Mouse (Mus musculus): ENCODE data around the gene Kcnab3. TPM values are rescaled to one million over a fixed set of nuclear protein-coding genes. Genes with fewer than 3 reads are reported as not detected.

The Kcnab3 gene
- polyA plus RNA-seq, 1 experiment from 2014 or later = 0.89 TPM

GRCm38 (mm10) chr11:69346441-69346840 is 20.4 kb downstream of the Kcnab3 start:
- WGBS = 85% methylated on average over 26 of the region's 26 CpGs
- H3K4me2 ChIP-seq = no peak overlapping the region
- no peak overlapping the region for H3K27ac ChIP-seq (ENCODE audit: low read depth)
- ATAC-seq (ENCODE audit: insufficient read depth) = no peak
- H3K4me1 ChIP-seq (ENCODE audit: insufficient read depth) = no peaks in the 10 kb centered on the region
- no peaks in the 10 kb centered on the region for H3K9me3 ChIP-seq (ENCODE audit: low read depth, low read length)
- no peak for TF ChIP-seq CTCF (IDR thresholded peaks at IDR 0.05; ENCODE audit: low read depth)
- peaks cover 90% of the 10 kb centered on the region for H3K36me3 ChIP-seq (ENCODE audit: insufficient read depth)
- no peak overlapping the region for H3K9ac ChIP-seq
- DNase-seq = no peak
- H3K27me3 ChIP-seq (ENCODE audit: insufficient read depth, low read length) = no peaks in the 10 kb centered on the region
- H3K4me3 ChIP-seq (ENCODE audit: low read depth, low read length) = no peak overlapping the region

- H3K36me3 ChIP-seq (ENCODE audit: insufficient read depth) = peaks cover 99% of the 10 kb centered on the region
- no peak for DNase-seq
- H3K9ac ChIP-seq = no peak overlapping the region
- H3K4me1 ChIP-seq (ENCODE audit: insufficient read depth) = no peaks in the 10 kb centered on the region
- H3K4me2 ChIP-seq = no peak overlapping the region
- 88% methylated on average over 5 of the region's 5 CpGs for WGBS
- no peak overlapping the region for H3K27ac ChIP-seq (ENCODE audit: low read depth)
- no peak for TF ChIP-seq CTCF (IDR thresholded peaks at IDR 0.05; ENCODE audit: low read depth)
- H3K9me3 ChIP-seq (ENCODE audit: low read depth, low read length) = no peaks in the 10 kb centered on the region
- no peaks in the 10 kb centered on the region for H3K27me3 ChIP-seq (ENCODE audit: insufficient read depth, low read length)
- no peak for ATAC-seq (ENCODE audit: insufficient read depth)
- no peak overlapping the region for H3K4me3 ChIP-seq (ENCODE audit: low read depth, low read length)
Measured at GRCm38 (mm10) chr11:69356544-69356943, 30.5 kb downstream of the Kcnab3 start.

GRCm38 (mm10) chr11:69357690-69358089 is 31.6 kb downstream of the Kcnab3 start:
- H3K27me3 ChIP-seq (ENCODE audit: insufficient read depth, low read length) = no peaks in the 10 kb centered on the region
- WGBS = 83% methylated on average over 12 of the region's 12 CpGs
- ATAC-seq (ENCODE audit: insufficient read depth) = no peak
- H3K4me3 ChIP-seq (ENCODE audit: low read depth, low read length) = no peak overlapping the region
- H3K4me1 ChIP-seq (ENCODE audit: insufficient read depth) = no peaks in the 10 kb centered on the region
- no peaks in the 10 kb centered on the region for H3K9me3 ChIP-seq (ENCODE audit: low read depth, low read length)
- no peak overlapping the region for H3K27ac ChIP-seq (ENCODE audit: low read depth)
- DNase-seq = no peak
- no peak overlapping the region for H3K4me2 ChIP-seq
- H3K36me3 ChIP-seq (ENCODE audit: insufficient read depth) = peaks cover 99% of the 10 kb centered on the region
- no peak for TF ChIP-seq CTCF (IDR thresholded peaks at IDR 0.05; ENCODE audit: low read depth)
- H3K9ac ChIP-seq = no peak overlapping the region

GRCm38 (mm10) chr11:69362021-69362420 is 36.0 kb downstream of the Kcnab3 start:
- WGBS = 51% methylated on average over 7 of the region's 7 CpGs

GRCm38 (mm10) chr11:69362479-69362878 is 36.4 kb downstream of the Kcnab3 start:
- H3K9ac ChIP-seq = no peak overlapping the region
- H3K36me3 ChIP-seq (ENCODE audit: insufficient read depth) = peaks cover 66% of the 10 kb centered on the region
- no peaks in the 10 kb centered on the region for H3K9me3 ChIP-seq (ENCODE audit: low read depth, low read length)
- no peak overlapping the region for H3K4me2 ChIP-seq
- peak; percentile 41 for DNase-seq
- no peak for ATAC-seq (ENCODE audit: insufficient read depth)
- 53% methylated on average over 2 of the region's 2 CpGs for WGBS
- no peaks in the 10 kb centered on the region for H3K27me3 ChIP-seq (ENCODE audit: insufficient read depth, low read length)
- no peak overlapping the region for H3K4me3 ChIP-seq (ENCODE audit: low read depth, low read length)
- peak; percentile 45 for TF ChIP-seq CTCF (IDR thresholded peaks at IDR 0.05; ENCODE audit: low read depth)
- H3K4me1 ChIP-seq (ENCODE audit: insufficient read depth) = peaks cover 24% of the 10 kb centered on the region
- H3K27ac ChIP-seq (ENCODE audit: low read depth) = no peak overlapping the region

More at GRCm38 (mm10) chr11:69362021-69362420, 36.0 kb downstream of the Kcnab3 start:
- Histone ChIP-seq H3K4me1 (ENCODE audit: insufficient read depth) (peaks cover 23% of the 10 kb centered on the region), H3K27me3 (ENCODE audit: insufficient read depth, low read length) (no peaks in the 10 kb centered on the region), H3K4me3 (ENCODE audit: low read depth, low read length) (no peak overlapping the region), H3K27ac (ENCODE audit: low read depth) (no peak overlapping the region), H3K9ac (no peak overlapping the region), H3K36me3 (ENCODE audit: insufficient read depth) (peaks cover 71% of the 10 kb centered on the region), H3K9me3 (ENCODE audit: low read depth, low read length) (no peaks in the 10 kb centered on the region), H3K4me2 (no peak overlapping the region)
- no peak for ATAC-seq (ENCODE audit: insufficient read depth)
- TF ChIP-seq CTCF (IDR thresholded peaks at IDR 0.05; ENCODE audit: low read depth) = no peak
- DNase-seq = no peak

- peaks cover 48% of the 10 kb centered on the region for H3K36me3 ChIP-seq (ENCODE audit: insufficient read depth)
- WGBS = 26% methylated on average over 8 of the region's 8 CpGs
- H3K27ac ChIP-seq (ENCODE audit: low read depth) = peak overlapping the region; percentile 100
- H3K9ac ChIP-seq = peak overlapping the region; percentile 32; the same call in 1 of the 2 replicates
- no peaks in the 10 kb centered on the region for H3K27me3 ChIP-seq (ENCODE audit: insufficient read depth, low read length)
- H3K4me1 ChIP-seq (ENCODE audit: insufficient read depth) = peaks cover 27% of the 10 kb centered on the region
- DNase-seq = no peak
- H3K4me2 ChIP-seq = peak overlapping the region; percentile 97
- TF ChIP-seq CTCF (IDR thresholded peaks at IDR 0.05; ENCODE audit: low read depth) = no peak
- ATAC-seq (ENCODE audit: insufficient read depth) = no peak
- H3K4me3 ChIP-seq (ENCODE audit: low read depth, low read length) = peak overlapping the region; percentile 95
- no peaks in the 10 kb centered on the region for H3K9me3 ChIP-seq (ENCODE audit: low read depth, low read length)
Measured at GRCm38 (mm10) chr11:69364376-69364775, 38.3 kb downstream of the Kcnab3 start.

- ATAC-seq (ENCODE audit: insufficient read depth) (peak; percentile 76), DNase-seq (peak; percentile 96)
- WGBS = 2% methylated on average over 6 of the region's 6 CpGs
- Histone ChIP-seq H3K4me3 (ENCODE audit: low read depth, low read length) (peak overlapping the region; percentile 95), H3K9ac (no peak overlapping the region), H3K27ac (ENCODE audit: low read depth) (peak overlapping the region; percentile 100), H3K36me3 (ENCODE audit: insufficient read depth) (peaks cover 43% of the 10 kb centered on the region), H3K27me3 (ENCODE audit: insufficient read depth, low read length) (no peaks in the 10 kb centered on the region), H3K9me3 (ENCODE audit: low read depth, low read length) (no peaks in the 10 kb centered on the region), H3K4me1 (ENCODE audit: insufficient read depth) (peaks cover 27% of the 10 kb centered on the region), H3K4me2 (peak overlapping the region; percentile 97)
- TF ChIP-seq CTCF (IDR thresholded peaks at IDR 0.05; ENCODE audit: low read depth) = no peak
Measured at GRCm38 (mm10) chr11:69364910-69365309, 38.9 kb downstream of the Kcnab3 start.
